Comparison of ENCODE assay signal across 12 mouse cellular contexts in genomic region chr13:63276389-63276788, GRCm38 (mm10).
A peak's percentile ranks its signal among the peaks of the same experiment; 100 is the strongest.
DNase-seq lines count a peak whose midpoint lies in the region; ATAC-seq and TF ChIP-seq lines count a peak whose summit lies in the region.
"Had no signal": no experiment of that assay in that cellular context is flagged by ENCODE, and none has a peak within 500 bp of the region (broad histone marks: within the 10 kb centered on the region; RNA-seq: fewer than 3 reads in every experiment).

No protein-coding gene starts in this region.

- H3K4me2 ChIP-seq in intestine, postnatal 0 days (replicated peaks; ENCODE audit: low read depth), result peak overlapping the region; percentile 70
- H3K4me2 ChIP-seq: midbrain, embryonic 15.5 days had no signal

- H3K4me1 ChIP-seq in heart, adult 2 months (ENCODE audit: control insufficient read depth, insufficient read depth, low read length), result peaks cover 38% of the 10 kb centered on the region
- H3K4me1 ChIP-seq in megakaryocyte, embryonic 14.5 days, result peaks cover 69% of the 10 kb centered on the region
- peaks cover 21% of the 10 kb centered on the region for H3K4me1 ChIP-seq in intestine, postnatal 0 days (replicated peaks; ENCODE audit: control insufficient read depth, insufficient read depth, low read length)

- H3K9me3 ChIP-seq in megakaryocyte, embryonic 14.5 days, result no peaks in the 10 kb centered on the region
- no peaks in the 10 kb centered on the region for H3K9me3 ChIP-seq in intestine, postnatal 0 days (ENCODE audit: control insufficient read depth)
- H3K9me3 ChIP-seq: forebrain, embryonic 10.5 days; midbrain, embryonic 15.5 days had no signal

- H3K79me2 ChIP-seq in heart, adult 2 months (replicated peaks; ENCODE audit: control insufficient read depth, insufficient read depth, low read length), result peaks cover 12% of the 10 kb centered on the region

- peak overlapping the region; percentile 89 for H3K27ac ChIP-seq in heart, adult 2 months
- H3K27ac ChIP-seq in intestine, postnatal 0 days (ENCODE audit: low read depth, low read length), result no peak overlapping the region
- H3K27ac ChIP-seq: forebrain, embryonic 10.5 days; midbrain, embryonic 15.5 days had no signal

- no peak for ATAC-seq in megakaryocyte, adult 5-6 weeks (ENCODE audit: poor library complexity, severe bottlenecking)
- no peak for ATAC-seq in intestine, postnatal 0 days
- no peak for ATAC-seq in granulocyte monocyte progenitor cell, adult 5-6 weeks (replicated peaks; ENCODE audit: poor library complexity, severe bottlenecking)
- ATAC-seq: midbrain, embryonic 15.5 days had no signal

- 49% methylated on average over 4 of the region's 4 CpGs for WGBS in heart, adult 2 months
- 50% methylated on average over 4 of the region's 4 CpGs for WGBS in intestine, postnatal 0 days

- intact Hi-C loops in heart, adult 2 months (cut with DNase I), result no loop called here

- TF ChIP-seq EP300 in heart, adult 2 months (IDR thresholded peaks at IDR 0.05; ENCODE audit: insufficient read depth, low read depth, low read length), result no peak

- H3K9ac ChIP-seq in heart, adult 2 months (ENCODE audit: low read depth, low read length), result peak overlapping the region; percentile 28; the same call in 1 of the 2 replicates
- no peak overlapping the region for H3K9ac ChIP-seq in intestine, postnatal 0 days (ENCODE audit: low read depth, low read length)
- H3K9ac ChIP-seq: midbrain, embryonic 15.5 days had no signal

- no peak for DNase-seq in heart, adult 2 months
- DNase-seq in heart, adult 9 months (ENCODE audit: low spot score in 2 of 2), result no peak
- no peak for DNase-seq in ovary, postnatal 10 days (ENCODE audit: low spot score)
- no peak for DNase-seq in urinary bladder, adult 2 months (ENCODE audit: low spot score)
- DNase-seq: B cell, adult 2 months; heart, adult 18-20 months had no signal

- no peak for TF ChIP-seq CTCF in heart, adult 2 months (IDR thresholded peaks at IDR 0.05)
- TF ChIP-seq CTCF in intestine, postnatal 0 days (IDR thresholded peaks at IDR 0.05; ENCODE audit: low read depth), result no peak

- no peak for TF ChIP-seq POLR2A in heart, adult 2 months (IDR thresholded peaks at IDR 0.05; ENCODE audit: insufficient read depth, low read depth, low read length)

- H3K27me3 ChIP-seq in heart, adult 2 months (ENCODE audit: control insufficient read depth, insufficient read depth, low read length), result no peaks in the 10 kb centered on the region
- H3K27me3 ChIP-seq in megakaryocyte, embryonic 14.5 days (replicated peaks), result no peaks in the 10 kb centered on the region
- H3K27me3 ChIP-seq in intestine, postnatal 0 days (replicated peaks; ENCODE audit: control insufficient read depth, insufficient read depth, low read length), result no peaks in the 10 kb centered on the region
- H3K27me3 ChIP-seq: midbrain, embryonic 15.5 days had no signal

- H3K4me3 ChIP-seq in heart, adult 2 months, result no peak overlapping the region
- peak overlapping the region; percentile 1 for H3K4me3 ChIP-seq in megakaryocyte, embryonic 14.5 days (replicated peaks)
- H3K4me3 ChIP-seq in intestine, postnatal 0 days (ENCODE audit: low read depth, low read length), result no peak overlapping the region
- H3K4me3 ChIP-seq: forebrain, embryonic 10.5 days; midbrain, embryonic 15.5 days had no signal

- peaks cover 67% of the 10 kb centered on the region for H3K36me3 ChIP-seq in heart, adult 2 months (ENCODE audit: control insufficient read depth, insufficient read depth, low read length)
- peaks cover 19% of the 10 kb centered on the region for H3K36me3 ChIP-seq in megakaryocyte, embryonic 14.5 days (replicated peaks; ENCODE audit: low read length)
- no peaks in the 10 kb centered on the region for H3K36me3 ChIP-seq in intestine, postnatal 0 days (ENCODE audit: control insufficient read depth, insufficient read depth)
- H3K36me3 ChIP-seq: forebrain, embryonic 10.5 days; midbrain, embryonic 15.5 days had no signal
